Mouse (Mus musculus) MEL (cell line): ENCODE measurements around the gene Cntnap2. TPM values are rescaled to one million over a fixed set of nuclear protein-coding genes. Genes with fewer than 3 reads are reported as not detected.
A peak's percentile ranks its signal among the peaks of the same experiment; 100 is the strongest.

Experiments
- DNase-seq: peaks from one replicate; pipeline ENCODE4 v3.0.0; 2011; ENCODE audit warnings: low read depth, low spot score
- H3K27ac ChIP-seq: 2 replicates; pipeline ENCODE4 v1.5.1; 2012; ENCODE audit warnings: low read depth, mild to moderate bottlenecking, control low read depth, low read length, moderate library complexity; ENCODE audit not compliant: control insufficient read depth
- H3K27me3 ChIP-seq, 2 experiments: fragments of 150-350 bp in 1 of 2; sonication (generic) in 1 of 2; 2 replicates each; pipeline ENCODE4 v1.6.1; 2012; ENCODE audit warnings: low read length in 2 of 2, mild to moderate bottlenecking in 2 of 2, improper control_type of control experiment in 1 of 2, moderate library complexity in 1 of 2; ENCODE audit not compliant: insufficient read depth in 2 of 2, control insufficient read depth in 1 of 2
- H3K36me3 ChIP-seq, 2 experiments: 2 replicates each; pipeline ENCODE4 v1.6.1; 2012 to 2014; ENCODE audit warnings: low read length in 2 of 2, improper control_type of control experiment in 1 of 2, inconsistent platforms in 1 of 2, mild to moderate bottlenecking in 1 of 2; ENCODE audit not compliant: insufficient read depth in 2 of 2, control insufficient read depth in 1 of 2
- H3K4me1 ChIP-seq, 2 experiments: fragments of 150-350 bp in 1 of 2; sonication (generic) in 1 of 2; 2 replicates each; pipeline ENCODE4 v1.6.1; 2012; ENCODE audit warnings: low read length in 2 of 2, improper control_type of control experiment in 1 of 2, mild to moderate bottlenecking in 1 of 2; ENCODE audit not compliant: insufficient read depth in 2 of 2, control insufficient read depth in 1 of 2
- H3K4me3 ChIP-seq, 2 experiments: fragments of 150-350 bp in 1 of 2; sonication (generic) in 1 of 2; 2 replicates each; pipeline ENCODE4 v1.5.1; 2012; ENCODE audit warnings: low read depth in 2 of 2, low read length in 2 of 2, mild to moderate bottlenecking in 2 of 2, moderate library complexity in 2 of 2, control low read depth in 1 of 2, improper control_type of control experiment in 1 of 2; ENCODE audit not compliant: control insufficient read depth in 1 of 2, insufficient read depth in 1 of 2
- H3K79me2 ChIP-seq: 2 replicates; pipeline ENCODE4 v1.6.1; 2012; ENCODE audit warnings: mild to moderate bottlenecking, low read length, moderate library complexity; ENCODE audit not compliant: control insufficient read depth, poor library complexity, insufficient read depth
- H3K9ac ChIP-seq: 2 replicates; pipeline ENCODE4 v1.6.1; 2012; ENCODE audit warnings: low read depth, mild to moderate bottlenecking, control low read depth, low read length, moderate library complexity; ENCODE audit not compliant: control insufficient read depth, poor library complexity, severe bottlenecking
- H3K9me3 ChIP-seq: fragments of 150-350 bp; sonication (generic); replicated peaks from 2 replicates; pipeline ENCODE4 v1.6.1; 2012; ENCODE audit warnings: mild to moderate bottlenecking, low read length, improper control_type of control experiment, moderate library complexity; ENCODE audit not compliant: insufficient read depth
- ELF1 ChIP-seq: IDR thresholded peaks from 2 replicates; pipeline ENCODE4 v1.6.1; 2014; ENCODE audit warnings: low read depth, mild to moderate bottlenecking, inconsistent platforms, low read length, improper control_type of control experiment, moderate library complexity
- GABPA ChIP-seq: IDR thresholded peaks from 2 replicates; pipeline ENCODE4 v1.6.1; 2012; ENCODE audit warnings: low read depth, mild to moderate bottlenecking, inconsistent platforms, low read length, improper control_type of control experiment, moderate library complexity
- JUND ChIP-seq: IDR thresholded peaks from 2 replicates; pipeline ENCODE4 v1.6.1; 2011; ENCODE audit warnings: low read depth, mild to moderate bottlenecking, improper control_type of control experiment, low read length
- KAT2A ChIP-seq: conservative IDR thresholded peaks from 2 replicates; pipeline ENCODE4 v1.6.1; 2012; ENCODE audit warnings: low read depth, low read length, improper control_type of control experiment, inconsistent platforms
- MAFK ChIP-seq: IDR thresholded peaks from 2 replicates; pipeline ENCODE4 v1.6.1; 2011; ENCODE audit warnings: low read depth, mild to moderate bottlenecking, low read length, improper control_type of control experiment, borderline replicate concordance
- MAX ChIP-seq: IDR thresholded peaks from 2 replicates; pipeline ENCODE4 v1.6.1; 2011; ENCODE audit warnings: low read length, improper control_type of control experiment
- MAZ ChIP-seq: IDR thresholded peaks from 2 replicates; pipeline ENCODE4 v1.6.1; 2012; ENCODE audit warnings: low read depth, mild to moderate bottlenecking, inconsistent platforms, low read length, improper control_type of control experiment
- MEF2A ChIP-seq: IDR thresholded peaks from 2 replicates; pipeline ENCODE4 v1.6.1; 2014; ENCODE audit warnings: low read depth, mild to moderate bottlenecking, inconsistent platforms, low read length, improper control_type of control experiment; ENCODE audit not compliant: poor library complexity, insufficient replicate concordance, severe bottlenecking; ENCODE audit errors: extremely low read depth
- MYC ChIP-seq: IDR thresholded peaks from 2 replicates; pipeline ENCODE4 v1.6.1; 2011; ENCODE audit warnings: low read depth, mild to moderate bottlenecking, low read length, improper control_type of control experiment, moderate library complexity
- NELFE ChIP-seq: IDR thresholded peaks from 2 replicates; pipeline ENCODE4 v1.6.1; 2011; ENCODE audit warnings: low read depth, low read length, improper control_type of control experiment
- NRF1 ChIP-seq: IDR thresholded peaks from 2 replicates; pipeline ENCODE4 v1.6.1; 2014; ENCODE audit warnings: low read depth, mild to moderate bottlenecking, inconsistent platforms, low read length, improper control_type of control experiment, moderate library complexity; ENCODE audit not compliant: poor library complexity, insufficient read depth, severe bottlenecking
- TBP ChIP-seq: IDR thresholded peaks from 2 replicates; pipeline ENCODE4 v1.8.0; 2011; ENCODE audit warnings: low read depth, low read length, improper control_type of control experiment
- USF1 ChIP-seq: IDR thresholded peaks from 2 replicates; pipeline ENCODE4 v1.6.1; 2014; ENCODE audit warnings: low read depth, mild to moderate bottlenecking, inconsistent platforms, low read length, improper control_type of control experiment, moderate library complexity
- USF2 ChIP-seq, 2 experiments: IDR thresholded peaks; 2 replicates each; pipeline ENCODE4 v1.6.1; 2011 to 2012; ENCODE audit warnings: improper control_type of control experiment in 2 of 2, low read length in 2 of 2, borderline replicate concordance in 1 of 2, inconsistent platforms in 1 of 2, low read depth in 1 of 2, mild to moderate bottlenecking in 1 of 2; ENCODE audit not compliant: insufficient read depth in 1 of 2
- ZC3H11A ChIP-seq: IDR thresholded peaks from 2 replicates; pipeline ENCODE4 v1.6.1; 2012; ENCODE audit warnings: low read depth, mild to moderate bottlenecking, inconsistent platforms, low read length, improper control_type of control experiment
- ZKSCAN1 ChIP-seq: IDR thresholded peaks from 2 replicates; pipeline ENCODE4 v1.6.1; 2012; ENCODE audit warnings: low read depth, mild to moderate bottlenecking, inconsistent platforms, low read length, improper control_type of control experiment, moderate library complexity
- ZMIZ1 ChIP-seq: IDR thresholded peaks from 2 replicates; pipeline ENCODE4 v1.6.1; 2012; ENCODE audit warnings: low read depth, mild to moderate bottlenecking, inconsistent platforms, low read length, improper control_type of control experiment, moderate library complexity
- polyA plus RNA-seq, 2 experiments: library from polyadenylated mRNA; stranded (reverse) in 1 of 2; unstranded in 1 of 2; fragments of >175 nt in 1 of 2; fragments of >200 nt in 1 of 2; gene quantifications; 2 replicates each; pipeline versions ENCODE4 v1.2.1 to v1.2.4; 2012; ENCODE audit warnings: low replicate concordance in 2 of 2, low read depth in 1 of 2; ENCODE audit not compliant: insufficient read length in 2 of 2, insufficient read depth in 1 of 2, missing spikeins in 1 of 2
- total RNA-seq: library from RNA; depleted of rRNA; stranded (reverse); fragments of 300-350 nt; gene quantifications from 2 replicates; pipeline ENCODE4 v1.2.3, GENCODE M21; 2012

Cntnap2 gene
- total and polyA plus RNA-seq, 3 experiments: 0.01 TPM; not detected in 2

DNA sequence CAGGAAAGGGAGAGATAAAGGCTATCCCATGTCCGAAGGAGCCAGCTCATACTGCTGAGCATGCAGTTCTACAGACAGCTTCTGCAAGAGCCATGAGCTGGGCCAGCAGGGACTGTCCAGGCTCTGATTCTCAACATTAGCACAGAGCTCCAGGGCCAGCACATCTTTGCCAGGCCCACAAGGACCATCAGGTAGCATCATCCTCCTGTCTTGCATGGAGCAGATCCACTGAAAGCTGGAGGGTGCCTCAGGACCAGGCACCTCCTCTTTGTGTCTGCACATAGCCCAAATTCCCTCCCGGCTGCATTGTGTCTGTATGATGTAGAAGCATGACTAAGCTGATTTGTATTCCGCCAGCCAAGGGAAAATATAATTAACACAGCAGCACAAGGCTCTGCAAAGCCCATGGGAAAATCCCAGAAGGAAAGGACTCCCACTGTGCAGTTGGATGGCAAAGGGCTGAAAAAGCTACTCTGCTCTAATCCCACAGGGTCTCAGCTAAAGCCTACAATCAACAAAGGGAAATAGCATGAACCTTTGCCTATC is 2180.3 kb downstream of the Cntnap2 start:
- Histone ChIP-seq H3K4me1 (no peaks in the 10 kb centered on the region), H3K9me3 (no peaks in the 10 kb centered on the region), H3K4me3 (no peak overlapping the region), H3K36me3 (no peaks in the 10 kb centered on the region), H3K27ac (no peak overlapping the region), H3K79me2 (no peaks in the 10 kb centered on the region), H3K27me3 (no peaks in the 10 kb centered on the region; a peak in 1 of 4 replicates), H3K9ac (no peak overlapping the region)
- TF ChIP-seq ZC3H11A (no peak), KAT2A (no peak), MEF2A (no peak), NELFE (no peak), MYC (no peak), JUND (no peak), MAFK (no peak), ZMIZ1 (no peak)
- DNase-seq: no peak

DNA sequence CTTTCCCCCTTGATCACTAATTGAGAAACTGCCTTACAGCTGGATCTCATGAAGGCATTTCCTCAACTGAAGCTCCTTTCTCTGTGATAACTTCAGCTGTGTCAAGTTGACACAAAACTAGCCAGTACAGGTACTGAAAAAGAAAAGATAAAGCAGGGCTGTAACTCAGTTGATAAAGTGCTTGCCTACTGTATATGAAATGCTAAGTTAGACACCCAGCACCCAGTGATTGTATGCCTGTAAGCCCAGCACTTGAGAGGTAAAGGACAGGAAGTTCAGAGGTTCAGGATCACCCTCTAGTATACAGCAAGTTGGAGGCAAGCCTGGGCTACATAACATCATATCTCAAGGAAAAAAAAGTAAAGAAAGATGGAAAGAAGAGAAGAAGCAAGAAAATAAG is 2182.2 kb downstream of the Cntnap2 start:
- H3K4me3 ChIP-seq: no peak overlapping the region
- no peaks in the 10 kb centered on the region for H3K79me2 ChIP-seq
- no peaks in the 10 kb centered on the region for H3K4me1 ChIP-seq
- no peak for DNase-seq
- no peaks in the 10 kb centered on the region; a peak in 1 of 4 replicates for H3K27me3 ChIP-seq
- H3K9me3 ChIP-seq: no peaks in the 10 kb centered on the region
- H3K9ac ChIP-seq: no peak overlapping the region
- H3K36me3 ChIP-seq: no peaks in the 10 kb centered on the region
- TF ChIP-seq ZKSCAN1 (no peak), USF1 (no peak), NRF1 (no peak), MAX (no peak), ELF1 (no peak)
- H3K27ac ChIP-seq: no peak overlapping the region

DNA sequence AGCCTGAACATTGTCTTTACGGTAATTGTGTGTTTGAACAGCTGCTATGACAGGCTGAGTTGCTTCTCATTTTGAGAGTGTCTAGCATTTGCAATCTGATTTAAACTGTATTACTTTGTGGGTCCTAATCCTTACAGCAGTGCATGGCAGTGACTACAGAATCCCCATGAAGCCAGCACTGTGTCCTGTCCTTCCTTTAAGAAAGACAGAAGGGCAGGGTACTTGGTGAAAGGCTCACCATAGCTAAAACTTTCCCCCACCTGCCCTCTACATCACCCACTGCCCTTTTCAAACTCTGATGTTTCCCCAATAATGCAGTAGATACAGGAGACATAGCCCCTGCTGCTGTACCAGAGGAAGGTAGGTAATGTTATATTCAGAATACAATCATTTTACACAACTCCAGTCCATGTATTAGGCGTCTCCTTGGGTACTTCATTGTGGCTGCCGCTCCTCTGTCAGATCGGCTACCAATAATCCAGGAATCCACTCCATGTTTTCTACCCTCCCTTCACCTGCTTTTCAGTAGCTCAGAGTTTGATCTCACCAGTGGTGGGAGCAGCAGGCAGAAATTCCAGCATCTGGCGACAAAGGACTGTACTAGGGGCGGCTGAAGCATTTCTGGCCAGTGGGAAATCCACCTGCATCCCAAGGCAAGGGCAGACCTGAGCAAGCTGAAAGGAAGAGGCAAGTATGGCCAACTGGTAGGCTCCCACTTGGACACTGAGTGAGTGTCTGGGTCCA is 2184.9 kb downstream of the Cntnap2 start:
- H3K9ac ChIP-seq: no peak overlapping the region
- H3K4me1 ChIP-seq: no peaks in the 10 kb centered on the region
- H3K36me3 ChIP-seq: no peaks in the 10 kb centered on the region
- no peaks in the 10 kb centered on the region for H3K79me2 ChIP-seq
- H3K9me3 ChIP-seq: no peaks in the 10 kb centered on the region
- no peak overlapping the region for H3K4me3 ChIP-seq
- no peak overlapping the region for H3K27ac ChIP-seq
- DNase-seq: peak; percentile 18
- TF ChIP-seq TBP (no peak), MAZ (no peak), GABPA (no peak), USF2 (IDR thresholded peaks at IDR 0.05; ENCODE audit: borderline replicate concordance in 1 of 2, insufficient read depth in 1 of 2, low read depth in 1 of 2, low read length in 2 of 2) (no peak), USF1 (no peak), ZMIZ1 (no peak)
- TF ChIP-seq, all 39 proteins: peak for 0
- H3K27me3 ChIP-seq: no peaks in the 10 kb centered on the region; a peak in 1 of 4 replicates
